Mouse (Mus musculus): ENCODE results near the gene Ano1. TPM values are rescaled to one million over a fixed set of nuclear protein-coding genes. Genes with fewer than 3 reads are reported as not detected.

Ano1 gene
- polyA plus RNA-seq, 1 experiment: 7.4 TPM

DNA sequence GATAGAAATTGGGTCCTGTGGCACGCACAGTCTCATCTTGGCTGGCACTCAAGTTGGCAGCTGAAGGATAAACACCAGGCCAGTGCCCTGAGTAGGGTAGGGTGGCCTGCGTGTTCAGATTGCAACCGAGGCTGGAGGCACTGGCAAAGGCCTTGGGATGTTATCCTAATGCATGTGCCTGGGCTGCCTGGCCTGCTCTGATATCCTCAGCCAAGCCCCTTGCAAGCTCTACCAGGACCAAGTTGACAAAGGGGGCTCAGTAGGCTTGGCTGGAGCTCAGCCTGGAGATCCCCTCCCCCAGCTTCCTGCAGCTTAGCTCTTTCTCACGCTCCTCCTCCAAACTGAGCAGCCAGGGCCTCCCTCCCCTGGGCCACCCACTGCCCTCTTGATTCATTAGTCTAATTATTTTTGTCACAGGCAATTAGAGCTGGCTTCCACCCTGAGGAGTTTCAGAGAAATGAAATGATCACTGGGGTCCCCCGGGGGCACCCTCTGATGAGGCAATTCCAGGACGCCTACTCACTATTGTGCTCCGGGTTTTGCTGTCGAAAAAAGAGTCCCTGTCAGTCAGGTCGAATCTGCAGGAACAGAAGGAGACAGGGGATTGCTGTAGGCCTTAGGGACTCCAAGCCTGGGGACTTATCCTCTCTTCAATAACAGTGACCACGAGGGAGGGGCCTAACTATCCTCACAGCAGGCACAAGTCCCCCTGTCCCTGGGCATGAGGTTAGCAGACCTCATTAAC is 97.9 kb downstream of the Ano1 start:
- no peak for DNase-seq (ENCODE audit: low read depth in 1 of 2, low spot score in 2 of 2)
- no peaks in the 10 kb centered on the region for H3K4me1 ChIP-seq (ENCODE audit: control insufficient read depth, insufficient read depth, insufficient read length)
- no peaks in the 10 kb centered on the region for H3K27me3 ChIP-seq (ENCODE audit: control insufficient read depth, insufficient read depth, low read length)
- no peak for TF ChIP-seq CTCF (IDR thresholded peaks at IDR 0.05; ENCODE audit: extremely low read depth, insufficient read depth, insufficient read length, insufficient replicate concordance)
- TF ChIP-seq POLR2A (IDR thresholded peaks at IDR 0.05; ENCODE audit: low read depth, low read length): no peak
- WGBS: 57% methylated on average over 10 of the region's 10 CpGs
- H3K36me3 ChIP-seq (ENCODE audit: control insufficient read depth, insufficient read depth, low read length): no peaks in the 10 kb centered on the region
- no peak overlapping the region for H3K27ac ChIP-seq (ENCODE audit: insufficient read depth, low read length)
- no peak overlapping the region for H3K4me3 ChIP-seq (ENCODE audit: extremely low read depth, insufficient read depth, insufficient read length)

DNA sequence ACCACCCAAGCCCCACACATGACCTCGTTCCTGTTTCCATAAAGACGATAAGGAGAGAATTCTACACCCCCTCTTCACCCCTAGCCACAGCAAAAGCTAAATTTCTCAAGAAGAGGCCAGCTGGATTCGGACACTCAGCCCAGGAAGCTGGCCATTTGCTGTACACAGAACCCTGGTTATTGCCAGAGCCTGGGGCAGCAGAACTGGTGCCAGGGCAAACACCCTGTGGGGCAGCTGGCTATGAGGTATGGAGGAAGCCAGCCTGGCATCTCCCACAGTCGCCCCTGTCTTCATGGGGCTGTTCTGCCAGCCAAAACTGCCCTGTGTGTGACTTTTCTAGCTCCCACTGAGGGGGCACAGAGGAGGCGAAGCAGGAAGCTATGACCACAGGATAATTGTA is 104.2 kb downstream of the Ano1 start:
- no peaks in the 10 kb centered on the region for H3K36me3 ChIP-seq (ENCODE audit: control insufficient read depth, insufficient read depth, low read length)
- TF ChIP-seq CTCF (IDR thresholded peaks at IDR 0.05; ENCODE audit: extremely low read depth, insufficient read depth, insufficient read length, insufficient replicate concordance): no peak
- no peak for TF ChIP-seq POLR2A (IDR thresholded peaks at IDR 0.05; ENCODE audit: low read depth, low read length)
- DNase-seq (ENCODE audit: low read depth in 1 of 2, low spot score in 2 of 2): no peak
- H3K27me3 ChIP-seq (ENCODE audit: control insufficient read depth, insufficient read depth, low read length): no peaks in the 10 kb centered on the region
- no peaks in the 10 kb centered on the region for H3K4me1 ChIP-seq (ENCODE audit: control insufficient read depth, insufficient read depth, insufficient read length)
- H3K27ac ChIP-seq (ENCODE audit: insufficient read depth, low read length): no peak overlapping the region; the same call in 1 of the 2 replicates
- WGBS: 29% methylated on average over 5 of the region's 5 CpGs
- no peak overlapping the region for H3K4me3 ChIP-seq (ENCODE audit: extremely low read depth, insufficient read depth, insufficient read length)

DNA sequence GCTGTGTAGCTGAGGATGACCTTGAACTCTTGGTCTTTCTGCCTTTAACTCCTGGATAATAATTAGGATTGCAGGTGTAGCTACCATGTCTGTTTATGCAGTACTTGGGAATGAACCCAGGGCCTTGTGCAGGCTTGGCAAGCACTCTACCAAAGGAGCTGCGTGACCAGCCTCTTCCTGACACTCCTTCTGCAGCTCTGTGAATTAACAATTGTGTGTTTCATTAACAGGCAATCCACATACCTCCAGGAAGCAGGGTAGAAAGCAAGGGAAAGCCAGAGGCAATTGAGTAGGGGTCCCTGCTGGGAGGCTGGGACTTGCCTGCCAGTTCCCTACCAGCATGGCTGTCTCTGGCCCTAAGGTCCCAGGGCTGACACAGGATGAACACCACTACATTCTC is 111.0 kb downstream of the Ano1 start:
- H3K36me3 ChIP-seq (ENCODE audit: control insufficient read depth, insufficient read depth, low read length): no peaks in the 10 kb centered on the region
- no peak for DNase-seq (ENCODE audit: low read depth in 1 of 2, low spot score in 2 of 2)
- WGBS: 85% methylated on average over 1 of the region's 1 CpGs
- H3K27me3 ChIP-seq (ENCODE audit: control insufficient read depth, insufficient read depth, low read length): no peaks in the 10 kb centered on the region
- TF ChIP-seq POLR2A (IDR thresholded peaks at IDR 0.05; ENCODE audit: low read depth, low read length) (no peak), CTCF (IDR thresholded peaks at IDR 0.05; ENCODE audit: extremely low read depth, insufficient read depth, insufficient read length, insufficient replicate concordance) (no peak)
- H3K27ac ChIP-seq (ENCODE audit: insufficient read depth, low read length): no peak overlapping the region
- H3K4me3 ChIP-seq (ENCODE audit: extremely low read depth, insufficient read depth, insufficient read length): no peak overlapping the region
- no peaks in the 10 kb centered on the region for H3K4me1 ChIP-seq (ENCODE audit: control insufficient read depth, insufficient read depth, insufficient read length)

DNA sequence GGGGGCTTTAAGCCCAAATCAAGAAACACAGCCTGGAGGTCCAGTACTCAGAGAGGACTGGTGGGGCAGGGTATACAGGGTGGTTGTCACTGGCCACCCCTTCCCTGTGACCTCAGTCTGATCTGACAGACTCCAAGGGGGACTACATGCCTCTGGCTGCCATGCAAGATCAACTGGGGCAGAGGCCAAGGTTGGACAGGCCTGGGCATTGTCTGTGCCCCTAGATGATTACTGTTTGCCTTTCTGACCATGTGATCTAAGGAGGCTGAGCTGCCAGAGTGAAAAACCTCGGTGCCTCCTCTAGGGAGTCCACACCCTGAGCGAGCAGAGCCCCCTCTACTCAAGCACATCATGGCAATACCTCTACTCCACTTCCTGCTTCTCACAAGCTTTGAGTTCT is 115.8 kb downstream of the Ano1 start:
- H3K27me3 ChIP-seq (ENCODE audit: control insufficient read depth, insufficient read depth, low read length): no peaks in the 10 kb centered on the region
- no peaks in the 10 kb centered on the region for H3K36me3 ChIP-seq (ENCODE audit: control insufficient read depth, insufficient read depth, low read length)
- TF ChIP-seq POLR2A (IDR thresholded peaks at IDR 0.05; ENCODE audit: low read depth, low read length) (no peak), CTCF (IDR thresholded peaks at IDR 0.05; ENCODE audit: extremely low read depth, insufficient read depth, insufficient read length, insufficient replicate concordance) (no peak)
- H3K27ac ChIP-seq (ENCODE audit: insufficient read depth, low read length): no peak overlapping the region
- DNase-seq (ENCODE audit: low read depth in 1 of 2, low spot score in 2 of 2): no peak
- H3K4me3 ChIP-seq (ENCODE audit: extremely low read depth, insufficient read depth, insufficient read length): no peak overlapping the region
- no peaks in the 10 kb centered on the region for H3K4me1 ChIP-seq (ENCODE audit: control insufficient read depth, insufficient read depth, insufficient read length)
- 11% methylated on average over 2 of the region's 2 CpGs for WGBS

DNA sequence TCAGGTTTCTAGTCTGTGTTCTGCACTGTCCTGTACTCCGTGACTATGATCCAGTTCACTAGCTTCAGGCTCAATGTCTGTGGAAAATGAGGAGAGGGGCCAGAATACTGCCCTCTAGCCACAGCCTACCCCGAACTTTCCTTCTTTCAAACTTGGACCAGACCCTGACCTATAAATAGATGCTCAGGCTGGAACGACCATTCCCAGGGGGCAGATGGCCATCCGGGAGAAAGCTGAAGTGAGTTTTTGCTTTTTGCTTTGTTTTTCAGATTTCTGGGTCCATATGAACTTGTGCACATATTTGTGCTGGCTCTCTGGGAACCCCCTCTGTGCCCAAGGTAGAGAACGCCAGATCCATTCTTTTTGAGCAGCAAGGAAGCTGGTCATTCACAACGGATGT is 116.9 kb downstream of the Ano1 start:
- no peak overlapping the region for H3K27ac ChIP-seq (ENCODE audit: insufficient read depth, low read length)
- WGBS: 87% methylated on average over 6 of the region's 6 CpGs
- H3K4me3 ChIP-seq (ENCODE audit: extremely low read depth, insufficient read depth, insufficient read length): no peak overlapping the region
- H3K27me3 ChIP-seq (ENCODE audit: control insufficient read depth, insufficient read depth, low read length): no peaks in the 10 kb centered on the region
- TF ChIP-seq CTCF (IDR thresholded peaks at IDR 0.05; ENCODE audit: extremely low read depth, insufficient read depth, insufficient read length, insufficient replicate concordance): no peak
- TF ChIP-seq POLR2A (IDR thresholded peaks at IDR 0.05; ENCODE audit: low read depth, low read length): no peak
- no peaks in the 10 kb centered on the region for H3K36me3 ChIP-seq (ENCODE audit: control insufficient read depth, insufficient read depth, low read length)
- no peaks in the 10 kb centered on the region for H3K4me1 ChIP-seq (ENCODE audit: control insufficient read depth, insufficient read depth, insufficient read length)
- no peak for DNase-seq (ENCODE audit: low read depth in 1 of 2, low spot score in 2 of 2)

DNA sequence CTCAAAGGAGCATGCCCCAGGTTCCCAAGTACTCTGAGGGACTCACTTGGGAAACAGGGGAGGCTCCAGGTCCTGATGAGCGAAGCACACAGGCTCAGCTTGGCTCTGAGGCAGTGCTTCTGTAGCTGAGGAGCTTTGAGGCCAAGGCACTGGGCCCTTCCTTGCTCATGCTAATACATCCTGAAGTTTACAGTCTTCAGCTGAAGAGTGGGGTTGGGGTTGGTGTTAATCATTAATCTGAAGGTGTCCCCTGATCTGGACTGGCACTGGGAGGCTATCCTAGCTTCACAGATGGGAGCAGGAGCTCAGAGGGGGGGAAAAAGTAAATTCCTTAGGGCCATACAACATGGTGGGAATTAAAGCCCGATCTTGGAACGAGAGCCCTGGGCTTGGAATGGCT is 117.3 kb downstream of the Ano1 start:
- TF ChIP-seq CTCF (IDR thresholded peaks at IDR 0.05; ENCODE audit: extremely low read depth, insufficient read depth, insufficient read length, insufficient replicate concordance): no peak
- no peak for TF ChIP-seq POLR2A (IDR thresholded peaks at IDR 0.05; ENCODE audit: low read depth, low read length)

DNA sequence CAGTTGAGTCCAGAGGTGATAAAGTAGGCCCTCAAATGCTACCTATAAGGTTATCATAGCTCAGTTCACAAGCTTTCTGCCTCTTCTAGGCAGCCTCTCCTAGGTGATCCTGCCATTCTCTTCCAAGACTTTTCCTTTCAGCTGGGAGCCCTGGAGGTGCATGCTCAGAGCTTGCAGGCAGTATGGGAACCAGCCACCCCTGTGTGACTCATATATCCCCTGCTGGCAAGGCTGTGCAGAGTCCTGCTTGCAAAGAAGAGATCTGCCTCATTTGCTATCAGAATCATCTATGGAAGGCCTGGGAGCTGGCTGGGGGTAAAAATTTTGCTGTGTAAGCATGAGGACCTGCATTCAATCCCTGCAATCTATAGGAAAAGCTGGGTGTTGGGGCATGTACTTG is 119.5 kb downstream of the Ano1 start:
- H3K4me1 ChIP-seq (ENCODE audit: control insufficient read depth, insufficient read depth, insufficient read length): no peaks in the 10 kb centered on the region

More for the DNA sequence above, 117.3 kb downstream of the Ano1 start:
- Histone ChIP-seq H3K4me3 (ENCODE audit: extremely low read depth, insufficient read depth, insufficient read length) (no peak overlapping the region), H3K27me3 (ENCODE audit: control insufficient read depth, insufficient read depth, low read length) (no peaks in the 10 kb centered on the region), H3K27ac (ENCODE audit: insufficient read depth, low read length) (no peak overlapping the region), H3K4me1 (ENCODE audit: control insufficient read depth, insufficient read depth, insufficient read length) (no peaks in the 10 kb centered on the region), H3K36me3 (ENCODE audit: control insufficient read depth, insufficient read depth, low read length) (no peaks in the 10 kb centered on the region)
- no peak for DNase-seq (ENCODE audit: low read depth in 1 of 2, low spot score in 2 of 2)
- WGBS: 86% methylated on average over 3 of the region's 3 CpGs

More for the DNA sequence above, 119.5 kb downstream of the Ano1 start:
- no peaks in the 10 kb centered on the region for H3K36me3 ChIP-seq (ENCODE audit: control insufficient read depth, insufficient read depth, low read length)
- TF ChIP-seq POLR2A (IDR thresholded peaks at IDR 0.05; ENCODE audit: low read depth, low read length) (no peak), CTCF (IDR thresholded peaks at IDR 0.05; ENCODE audit: extremely low read depth, insufficient read depth, insufficient read length, insufficient replicate concordance) (no peak)
- no peak overlapping the region for H3K4me3 ChIP-seq (ENCODE audit: extremely low read depth, insufficient read depth, insufficient read length)
- DNase-seq (ENCODE audit: low read depth in 1 of 2, low spot score in 2 of 2): no peak
- no peaks in the 10 kb centered on the region for H3K27me3 ChIP-seq (ENCODE audit: control insufficient read depth, insufficient read depth, low read length)
- H3K27ac ChIP-seq (ENCODE audit: insufficient read depth, low read length): no peak overlapping the region

Measured in spleen, adult 2 months (tissue).